Mouse (Mus musculus) liver, embryonic 14.5 days (tissue): ENCODE data around the gene Rab11fip5. TPM values are rescaled to one million over a fixed set of nuclear protein-coding genes. Genes with fewer than 3 reads are reported as not detected.

ENCODE experiments used
- ATAC-seq: fragments of 200-750 bp; cut with Nextera tagmentation; 2 replicates; pipeline ENCODE4 v1.8.0; 2017; ENCODE audit warnings: moderate number of reproducible peaks, mild to moderate bottlenecking, moderate library complexity; ENCODE audit not compliant: insufficient read depth
- DNase-seq, 3 experiments: peaks; one replicate each; pipeline ENCODE4 v3.0.0-alpha.2; 2012 to 2013; ENCODE audit warnings: low read depth in 3 of 3, low spot score in 3 of 3
- H3K27ac ChIP-seq: fragments of 300-500 bp; sonication (generic); 2 replicates; pipeline ENCODE4 v1.5.1; 2014; ENCODE audit warnings: moderate library complexity, mild to moderate bottlenecking, control low read depth, inconsistent platforms
- H3K27me3 ChIP-seq: fragments of 300-500 bp; sonication (generic); 2 replicates; pipeline ENCODE4 v1.6.1; 2014; ENCODE audit warnings: mild to moderate bottlenecking, low read length, moderate library complexity; ENCODE audit not compliant: control insufficient read depth, insufficient read depth
- H3K36me3 ChIP-seq: fragments of 300-500 bp; sonication (generic); replicated peaks from 2 replicates; pipeline ENCODE4 v1.6.1; 2014; ENCODE audit warnings: low read depth; ENCODE audit not compliant: control insufficient read depth, insufficient read depth
- H3K4me1 ChIP-seq, 2 experiments: fragments of 200-500 bp in 1 of 2; fragments of 300-500 bp in 1 of 2; sonication (generic) in 1 of 2; replicated peaks; 2 replicates each; pipeline ENCODE4 v1.6.1; 2012 to 2014; ENCODE audit warnings: antibody characterized with exemption in 1 of 2, inconsistent platforms in 1 of 2, low read length in 1 of 2; ENCODE audit not compliant: control insufficient read depth in 2 of 2, insufficient read depth in 2 of 2
- H3K4me2 ChIP-seq: fragments of 300-500 bp; sonication (generic); 2 replicates; pipeline ENCODE4 v1.6.1; 2014; ENCODE audit warnings: low read depth, mild to moderate bottlenecking, control low read depth, moderate library complexity
- H3K4me3 ChIP-seq, 2 experiments: fragments of 200-500 bp in 1 of 2; fragments of 300-500 bp in 1 of 2; sonication (generic) in 1 of 2; 2 replicates each; pipeline ENCODE4 v1.5.1; 2012 to 2014; ENCODE audit warnings: low read depth in 2 of 2, low read length in 2 of 2, mild to moderate bottlenecking in 2 of 2, control low read depth in 1 of 2, inconsistent platforms in 1 of 2, moderate library complexity in 1 of 2; ENCODE audit not compliant: insufficient read depth in 1 of 2
- H3K9ac ChIP-seq: fragments of 300-500 bp; sonication (generic); replicated peaks from 2 replicates; pipeline ENCODE4 v1.6.1; 2014; ENCODE audit warnings: mild to moderate bottlenecking, control low read depth, moderate library complexity
- H3K9me3 ChIP-seq: fragments of 300-500 bp; sonication (generic); 2 replicates; pipeline ENCODE4 v1.6.1; 2016; ENCODE audit warnings: low read length, mixed read lengths; ENCODE audit not compliant: control insufficient read depth
- CTCF ChIP-seq: IDR thresholded peaks from 2 replicates; pipeline ENCODE4 v1.5.1; 2016; ENCODE audit warnings: antibody characterized with exemption, low read depth, control low read depth
- EP300 ChIP-seq: IDR thresholded peaks from 2 replicates; pipeline ENCODE4 v1.6.1; 2016; ENCODE audit warnings: antibody characterized with exemption, low read depth
- WGBS: fragments of 180-500 bp; shearing (Covaris S2); extraction: QIAGEN DNeasy Blood & Tissue Kit; methylation state at CpG from one replicate; pipeline ENCODE4 v1.1.7; 2014; ENCODE audit not compliant: insufficient replicate concordance; 5-methylcytosine and 5-hydroxymethylcytosine counted together
- polyA plus RNA-seq, 2 experiments: library from polyadenylated mRNA; depleted of rRNA in 1 of 2; stranded (reverse) in 1 of 2; unstranded in 1 of 2; fragments of >200 nt; fragmentation: Nextera tagmentation in 1 of 2; extraction: Ambion mirVana in 1 of 2; gene quantifications; 2 replicates each; pipeline versions ENCODE4 v1.2.1 to v1.2.3; 2012 to 2014

Gene Rab11fip5
- polyA plus RNA-seq, 2 experiments, result 0.33 to 0.40 TPM

GRCm38 (mm10) chr6:85358877-85359276 is 15.6 kb downstream of the Rab11fip5 start:
- no peaks in the 10 kb centered on the region for H3K27me3 ChIP-seq
- 70% methylated on average over 1 of the region's 1 CpGs for WGBS
- no peak for TF ChIP-seq CTCF
- no peak for TF ChIP-seq EP300
- no peaks in the 10 kb centered on the region for H3K36me3 ChIP-seq
- no peak overlapping the region for H3K4me3 ChIP-seq
- H3K9ac ChIP-seq, result no peak overlapping the region
- no peaks in the 10 kb centered on the region for H3K4me1 ChIP-seq
- ATAC-seq (no peak), DNase-seq (no peak)
- H3K9me3 ChIP-seq, result no peaks in the 10 kb centered on the region
- H3K27ac ChIP-seq, result no peak overlapping the region
- no peak overlapping the region for H3K4me2 ChIP-seq

- H3K9ac ChIP-seq, result no peak overlapping the region
- H3K4me2 ChIP-seq, result no peak overlapping the region
- H3K27me3 ChIP-seq, result no peaks in the 10 kb centered on the region
- no peaks in the 10 kb centered on the region for H3K4me1 ChIP-seq
- WGBS, result 42% methylated on average over 4 of the region's 4 CpGs
- H3K4me3 ChIP-seq, result no peak overlapping the region
- no peak for DNase-seq
- no peak for ATAC-seq
- H3K9me3 ChIP-seq, result no peaks in the 10 kb centered on the region
- no peaks in the 10 kb centered on the region for H3K36me3 ChIP-seq
- H3K27ac ChIP-seq, result no peak overlapping the region
- TF ChIP-seq EP300 (no peak), CTCF (no peak)
These were observed 17.6 kb downstream of the Rab11fip5 start for GRCm38 (mm10) chr6:85356682-85357465.

- H3K4me3 ChIP-seq, result no peak overlapping the region
- H3K9me3 ChIP-seq, result no peaks in the 10 kb centered on the region
- no peak overlapping the region for H3K4me2 ChIP-seq
- no peak overlapping the region for H3K9ac ChIP-seq
- H3K36me3 ChIP-seq, result no peaks in the 10 kb centered on the region
- WGBS, result 91% methylated on average over 2 of the region's 2 CpGs
- TF ChIP-seq EP300, result no peak
- TF ChIP-seq CTCF, result no peak
- no peaks in the 10 kb centered on the region for H3K27me3 ChIP-seq
- DNase-seq (no peak), ATAC-seq (no peak)
- no peak overlapping the region for H3K27ac ChIP-seq
- H3K4me1 ChIP-seq, result no peaks in the 10 kb centered on the region
These were observed 18.7 kb downstream of the Rab11fip5 start for GRCm38 (mm10) chr6:85355753-85356152.

GRCm38 (mm10) chr6:85354709-85355108 is 19.7 kb downstream of the Rab11fip5 start:
- no peaks in the 10 kb centered on the region for H3K27me3 ChIP-seq
- no peaks in the 10 kb centered on the region for H3K9me3 ChIP-seq
- DNase-seq (no peak), ATAC-seq (no peak)
- no peaks in the 10 kb centered on the region for H3K4me1 ChIP-seq
- H3K4me3 ChIP-seq, result no peak overlapping the region
- no peak overlapping the region for H3K4me2 ChIP-seq
- no peak overlapping the region for H3K9ac ChIP-seq
- TF ChIP-seq CTCF (no peak), EP300 (no peak)
- no peak overlapping the region for H3K27ac ChIP-seq
- H3K36me3 ChIP-seq, result no peaks in the 10 kb centered on the region
- 72% methylated on average over 6 of the region's 6 CpGs for WGBS

- Histone ChIP-seq H3K27me3 (no peaks in the 10 kb centered on the region), H3K9me3 (no peaks in the 10 kb centered on the region), H3K4me3 (no peak overlapping the region), H3K4me1 (no peaks in the 10 kb centered on the region), H3K9ac (no peak overlapping the region), H3K36me3 (no peaks in the 10 kb centered on the region), H3K4me2 (no peak overlapping the region), H3K27ac (no peak overlapping the region)
- DNase-seq (no peak), ATAC-seq (no peak)
- no peak for TF ChIP-seq EP300
- TF ChIP-seq CTCF, result peak; percentile 33; the same call in 1 of the 2 replicates
- WGBS, result 61% methylated on average over 3 of the region's 3 CpGs
These were observed 20.7 kb downstream of the Rab11fip5 start for GRCm38 (mm10) chr6:85353706-85354105.
